Mouse (Mus musculus) embryonic fibroblast, embryonic 13.5 days (primary cell): ENCODE measurements at regions not wholly inside any gene's neighbourhood (a gene's known extent, or its start where the extent isn't known, plus 50 kb on each side); places are given as distances from the start of the nearest gene placed in this dataset.

Experiments used
- CTCF ChIP-seq: IDR thresholded peaks from 2 replicates; pipeline ENCODE4 v1.5.1; 2011; ENCODE audit warnings: mild to moderate bottlenecking, control low read depth, low read length, moderate library complexity, borderline replicate concordance; ENCODE audit not compliant: insufficient read depth
- POLR2A ChIP-seq: IDR thresholded peaks from 2 replicates; pipeline ENCODE4 v1.6.1; 2011; ENCODE audit warnings: low read depth, mild to moderate bottlenecking, control low read depth, low read length, moderate library complexity

- no peak for TF ChIP-seq CTCF
- no peak for TF ChIP-seq POLR2A
Measured at GRCm38 (mm10) chr2:117842309-117842986, 269.2 kb upstream of the Thbs1 start.
